Mouse (Mus musculus): ENCODE data around the gene Mks1.

The Mks1 gene

GRCm38 (mm10) chr11:87852690-87853596 is at the start of gene Mks1:
Gene Mks1, plus strand, starts transcription at chr11:87853215.
- CTCF ChIA-PET, result no interaction called here

DNA sequence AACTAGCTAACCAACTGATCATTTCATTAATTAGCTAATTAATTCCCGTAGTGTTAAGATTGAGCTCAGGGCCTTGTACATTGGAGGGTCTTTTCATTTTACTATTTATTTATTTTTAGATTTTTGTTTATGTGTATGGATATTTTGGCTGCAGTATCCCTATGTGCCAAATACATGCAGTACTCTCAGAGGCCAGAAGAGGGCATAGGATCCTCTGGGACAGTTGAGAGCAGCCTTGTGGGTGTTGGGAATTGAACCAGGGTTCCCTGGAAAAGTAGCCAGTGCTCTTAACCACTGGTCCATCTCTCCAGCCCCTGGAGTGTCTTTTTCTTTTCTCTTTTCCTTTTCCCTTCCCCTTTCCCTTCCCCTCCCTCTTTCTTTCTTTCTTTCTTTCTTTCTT is 47.6 kb upstream of the Mks1 start:
- CTCF ChIA-PET, result no interaction called here

- CTCF ChIA-PET, result no interaction called here
These were observed 45.6 kb upstream of the Mks1 start for GRCm38 (mm10) chr11:87807433-87807832.

DNA sequence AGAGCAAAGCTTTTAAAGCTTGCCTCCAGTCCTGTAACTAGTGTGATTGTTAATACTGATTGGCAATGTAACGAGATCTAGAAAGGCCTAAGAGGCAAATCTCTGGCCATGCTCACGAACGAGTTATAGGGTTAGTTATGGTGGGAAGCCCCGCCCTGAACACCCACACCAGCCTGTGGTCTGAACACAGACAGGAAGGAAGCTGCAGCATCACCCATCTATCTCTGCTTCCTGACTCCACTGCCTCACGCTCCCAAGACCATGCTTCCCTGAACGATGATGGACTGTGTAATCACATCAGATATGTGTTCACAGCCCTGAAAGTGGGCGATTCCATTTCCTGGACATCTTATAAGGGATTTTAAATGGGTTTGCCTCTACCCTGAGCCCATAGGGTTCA is 44.8 kb upstream of the Mks1 start:
- CTCF ChIA-PET, result no interaction called here

DNA sequence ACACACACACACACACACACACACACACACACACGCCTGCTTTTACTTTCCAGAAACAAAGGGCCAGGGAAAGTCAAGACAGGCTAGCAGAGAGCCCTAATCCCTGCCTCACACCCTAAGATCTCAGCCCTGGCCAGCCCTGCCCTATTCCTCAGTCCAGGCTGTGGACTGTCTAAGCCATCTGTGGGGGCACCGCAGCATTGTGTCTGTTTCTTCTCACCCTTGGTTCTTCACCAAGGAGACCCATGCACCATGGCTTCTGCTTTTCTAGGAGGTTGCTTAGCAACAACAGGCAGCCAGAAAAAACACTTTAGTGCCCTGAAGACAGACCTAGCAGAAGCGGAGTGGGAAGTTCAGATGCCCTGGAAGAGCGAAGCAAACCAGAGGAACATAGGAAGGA is 41.6 kb upstream of the Mks1 start:
- CTCF ChIA-PET, result no interaction called here

DNA sequence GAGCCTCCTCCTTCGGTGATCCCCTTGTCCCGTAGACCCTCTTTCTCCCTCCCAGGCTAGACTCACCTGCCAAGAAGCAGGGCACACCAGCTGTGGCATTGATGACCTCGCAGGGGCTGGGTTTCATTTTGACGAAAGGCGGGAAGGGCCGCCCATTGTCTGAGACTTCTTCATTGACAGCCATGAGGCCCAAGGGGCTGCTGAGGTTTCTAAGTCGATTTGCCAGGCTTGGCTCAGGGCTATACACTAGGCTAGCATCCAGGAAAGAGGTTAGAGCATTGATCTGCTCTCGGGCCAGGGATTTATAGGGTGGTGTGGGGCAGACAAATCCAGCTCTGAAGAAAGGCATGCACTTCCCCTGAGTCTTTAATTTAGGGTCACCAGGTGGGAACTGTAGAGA is 38.2 kb upstream of the Mks1 start:
- CTCF ChIA-PET, result interaction anchor here (0.7 kb wide), 1 partner anchor 607 kb away, joined by 4 read pairs; no protein-coding TSS in a partner anchor

DNA sequence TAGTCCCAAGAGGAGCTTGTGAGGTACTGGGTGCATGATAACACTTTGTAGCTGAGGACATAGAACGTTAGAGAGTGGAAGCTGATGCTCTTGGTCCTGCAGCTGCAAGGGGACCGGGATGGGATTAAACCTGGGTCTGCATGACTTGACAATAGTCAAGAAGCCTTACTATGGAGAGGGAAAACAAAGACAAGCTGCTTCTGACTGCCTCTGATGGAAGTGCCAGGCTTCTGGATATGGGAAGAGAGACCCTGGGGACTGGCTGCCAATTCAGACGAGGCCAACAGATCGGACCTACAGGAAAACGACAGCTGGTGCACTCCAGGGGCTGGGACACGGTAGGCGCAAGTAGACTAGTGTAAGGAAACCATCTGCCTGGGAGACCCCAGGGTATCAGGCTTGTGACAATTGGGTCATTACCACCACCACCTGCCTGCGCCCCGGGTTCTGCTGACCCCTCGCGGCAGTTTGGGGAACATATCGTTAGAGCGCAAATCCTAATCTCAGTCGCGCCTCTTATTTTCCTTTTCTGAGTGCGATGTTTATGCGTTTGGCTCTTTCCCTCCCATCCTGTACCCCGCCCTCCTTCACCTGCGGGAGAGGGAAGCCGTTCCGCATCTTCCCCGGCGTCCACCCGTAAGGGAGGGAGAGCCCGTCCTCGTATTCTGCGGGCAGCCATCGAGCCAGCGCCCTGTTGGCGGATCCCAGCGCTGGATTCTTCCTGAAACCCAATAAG is 36.1 kb upstream of the Mks1 start:
- CTCF ChIA-PET, result interaction anchor here (0.6 kb wide), 1 partner anchor 477 kb away, joined by 3 read pairs; no protein-coding TSS in a partner anchor

- CTCF ChIA-PET, result interaction anchor here (0.6 kb wide), 1 partner anchor 478 kb away, joined by 3 read pairs; no protein-coding TSS in a partner anchor
These were observed 35.6 kb upstream of the Mks1 start for GRCm38 (mm10) chr11:87817443-87817773.

GRCm38 (mm10) chr11:87821502-87821901 is 31.5 kb upstream of the Mks1 start:
- CTCF ChIA-PET, result no interaction called here

DNA sequence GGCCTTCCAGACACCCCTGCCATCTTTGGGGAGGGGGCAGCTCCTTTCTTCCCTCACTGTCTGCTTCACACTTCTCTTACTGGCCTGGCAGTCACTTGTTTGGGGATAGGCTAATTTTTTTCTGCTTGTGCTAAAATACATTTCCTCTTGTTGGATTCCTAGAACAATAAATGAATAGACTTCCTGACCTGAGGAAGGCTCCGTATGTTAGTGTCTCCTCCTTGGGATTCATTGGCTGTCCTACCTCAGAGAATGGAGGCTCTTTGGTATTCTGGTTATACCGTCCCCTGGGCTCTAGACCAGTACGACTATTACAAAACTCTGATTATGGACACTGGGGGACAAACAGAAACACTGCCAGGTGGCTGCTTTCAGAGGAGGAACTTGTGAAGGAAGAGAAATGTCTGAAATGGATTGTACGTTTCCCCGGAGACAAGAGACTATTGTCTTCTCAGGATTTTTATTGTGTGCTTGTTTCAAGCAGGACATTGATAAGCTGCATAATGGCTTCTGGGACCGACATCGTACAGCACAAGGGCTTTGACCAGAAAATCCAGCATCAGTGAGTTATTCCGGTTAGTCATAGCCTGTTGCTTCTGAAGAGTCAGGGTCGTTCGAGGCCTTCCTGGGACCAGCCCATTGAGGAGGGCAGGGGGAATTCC is 24.6 kb upstream of the Mks1 start, which contains the start of gene Lpo:
Gene Lpo, minus strand, starts transcription at position 51 of the 662 bp plus-strand sequence.
- CTCF ChIA-PET, result interaction anchor here (0.5 kb wide), 1 partner anchor 937 kb away, joined by 6 read pairs; no protein-coding TSS in a partner anchor

- CTCF ChIA-PET, result no interaction called here
These were observed 12.3 kb upstream of the Mks1 start for GRCm38 (mm10) chr11:87840676-87841075.

GRCm38 (mm10) chr11:87841436-87841835 is 11.6 kb upstream of the Mks1 start:
- CTCF ChIA-PET, result no interaction called here

- CTCF ChIA-PET, result no interaction called here
These were observed 5.9 kb upstream of the Mks1 start for GRCm38 (mm10) chr11:87846968-87847600.

GRCm38 (mm10) chr11:87847884-87848283 is 5.1 kb upstream of the Mks1 start:
- CTCF ChIA-PET, result no interaction called here

GRCm38 (mm10) chr11:87853597-87853954 is 561 bp downstream of the Mks1 start:
- CTCF ChIA-PET, result no interaction called here

GRCm38 (mm10) chr11:87854550-87854949 is 1.5 kb downstream of the Mks1 start:
- CTCF ChIA-PET, result no interaction called here

GRCm38 (mm10) chr11:87859273-87859672 is 6.3 kb downstream of the Mks1 start:
- CTCF ChIA-PET, result no interaction called here

- CTCF ChIA-PET, result no interaction called here
These were observed 7.4 kb downstream of the Mks1 start for GRCm38 (mm10) chr11:87860426-87860825.

- CTCF ChIA-PET, result no interaction called here
These were observed 9.8 kb downstream of the Mks1 start for GRCm38 (mm10) chr11:87862805-87863204.

- CTCF ChIA-PET, result interaction anchor here (0.6 kb wide), 1 partner anchor 83 kb away, joined by 6 read pairs; no protein-coding TSS in a partner anchor
These were observed 13.9 kb downstream of the Mks1 start for GRCm38 (mm10) chr11:87866891-87867290.

- CTCF ChIA-PET, result no interaction called here
These were observed 17.1 kb downstream of the Mks1 start for GRCm38 (mm10) chr11:87870096-87870495.

DNA sequence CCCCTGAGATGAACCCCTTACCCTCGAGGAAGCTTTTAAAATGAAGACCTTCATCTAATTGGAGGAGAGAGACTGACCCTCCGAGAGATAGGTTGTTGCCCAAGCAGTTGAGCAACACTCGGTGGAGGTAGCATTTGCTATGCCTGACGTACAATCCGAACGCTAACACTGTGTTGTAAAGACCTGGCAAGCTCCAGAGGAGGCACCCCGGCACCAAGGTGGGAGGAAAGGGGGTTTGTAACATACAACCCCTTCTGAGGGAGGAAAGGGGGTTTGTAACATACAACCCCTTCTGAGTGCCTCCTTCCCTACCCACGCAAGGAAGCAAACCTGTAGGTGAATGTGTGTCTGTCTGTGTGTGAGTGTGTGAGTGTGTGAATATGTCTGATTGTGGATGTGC is 18.8 kb downstream of the Mks1 start:
- CTCF ChIA-PET, result interaction anchor here (0.6 kb wide), 1 partner anchor 528 kb away, joined by 3 read pairs; no protein-coding TSS in a partner anchor
